Mouse (Mus musculus) ES-Bruce4 (cell line): ENCODE measurements at regions not wholly inside any gene's neighbourhood (a gene's known extent, or its start where the extent isn't known, plus 50 kb on each side); places are given as distances from the start of the nearest gene placed in this dataset.

Experiments used
- H3K27ac ChIP-seq: 2 replicates; pipeline ENCODE4 v1.5.1; 2012; ENCODE audit warnings: low read length, inconsistent platforms; ENCODE audit not compliant: insufficient read depth
- H3K27me3 ChIP-seq: 2 replicates; pipeline ENCODE4 v1.6.1; 2012; ENCODE audit warnings: mild to moderate bottlenecking, low read length, inconsistent platforms; ENCODE audit not compliant: control insufficient read depth, poor library complexity, insufficient read depth, severe bottlenecking
- H3K36me3 ChIP-seq: 2 replicates; pipeline ENCODE4 v1.6.1; 2012; ENCODE audit warnings: inconsistent platforms, mild to moderate bottlenecking, low read length, moderate library complexity; ENCODE audit not compliant: control insufficient read depth, poor library complexity, insufficient read depth, severe bottlenecking
- H3K4me1 ChIP-seq: one replicate; pipeline ENCODE4 v1.8.1; 2011; ENCODE audit warnings: low read length; ENCODE audit not compliant: control insufficient read depth, insufficient read depth
- H3K4me3 ChIP-seq: 2 replicates; pipeline ENCODE4 v1.5.1; 2011; ENCODE audit warnings: low read depth, mild to moderate bottlenecking, low read length
- H3K9ac ChIP-seq: 2 replicates; pipeline ENCODE4 v1.6.1; 2012; ENCODE audit warnings: low read depth, mild to moderate bottlenecking, inconsistent platforms; ENCODE audit not compliant: poor library complexity, severe bottlenecking
- H3K9me3 ChIP-seq: replicated peaks from 2 replicates; pipeline ENCODE4 v1.6.1; 2012; ENCODE audit warnings: mild to moderate bottlenecking, low read length, inconsistent platforms; ENCODE audit not compliant: control insufficient read depth, poor library complexity, insufficient read depth, severe bottlenecking
- CTCF ChIP-seq: IDR thresholded peaks from one replicate; pipeline ENCODE4 v1.8.1; 2011; ENCODE audit warnings: low read depth, low read length
- EP300 ChIP-seq: IDR thresholded peaks from 2 replicates; pipeline ENCODE4 v1.6.1; 2011; ENCODE audit warnings: low read depth, low read length; ENCODE audit not compliant: insufficient read depth
- POLR2A ChIP-seq: IDR thresholded peaks from one replicate; pipeline ENCODE4 v1.8.1; 2011; ENCODE audit warnings: low read length; ENCODE audit not compliant: insufficient read depth

GRCm38 (mm10) chr10:19278189-19278842 lies 78.0 kb upstream of the Olig3 start:
- TF ChIP-seq POLR2A (no peak), EP300 (no peak), CTCF (no peak)

GRCm38 (mm10) chr10:19277103-19277827 lies 79.1 kb upstream of the Olig3 start:
- Histone ChIP-seq H3K4me1 (no peaks in the 10 kb centered on the region), H3K9ac (no peak overlapping the region), H3K36me3 (no peaks in the 10 kb centered on the region), H3K9me3 (no peaks in the 10 kb centered on the region), H3K27ac (no peak overlapping the region), H3K27me3 (no peaks in the 10 kb centered on the region), H3K4me3 (no peak overlapping the region)
- no peak for TF ChIP-seq CTCF
- TF ChIP-seq EP300, result no peak

More at GRCm38 (mm10) chr10:19278189-19278842, 78.0 kb upstream of the Olig3 start:
- H3K9ac ChIP-seq, result no peak overlapping the region
- no peaks in the 10 kb centered on the region for H3K27me3 ChIP-seq
- H3K9me3 ChIP-seq, result no peaks in the 10 kb centered on the region
- no peak overlapping the region for H3K27ac ChIP-seq
- H3K4me1 ChIP-seq, result no peaks in the 10 kb centered on the region
- no peaks in the 10 kb centered on the region for H3K36me3 ChIP-seq
- no peak overlapping the region for H3K4me3 ChIP-seq

GRCm38 (mm10) chr10:19274985-19275384 lies 81.3 kb upstream of the Olig3 start:
- H3K9ac ChIP-seq, result no peak overlapping the region
- no peaks in the 10 kb centered on the region for H3K9me3 ChIP-seq
- no peaks in the 10 kb centered on the region for H3K4me1 ChIP-seq
- no peaks in the 10 kb centered on the region for H3K27me3 ChIP-seq
- TF ChIP-seq EP300 (no peak), CTCF (no peak), POLR2A (no peak)
- H3K27ac ChIP-seq, result no peak overlapping the region
- no peak overlapping the region for H3K4me3 ChIP-seq
- no peaks in the 10 kb centered on the region for H3K36me3 ChIP-seq

GRCm38 (mm10) chr10:19269418-19269817 lies 86.9 kb upstream of the Olig3 start:
- Histone ChIP-seq H3K27me3 (no peaks in the 10 kb centered on the region), H3K9me3 (no peaks in the 10 kb centered on the region), H3K27ac (no peak overlapping the region), H3K4me1 (no peaks in the 10 kb centered on the region), H3K9ac (no peak overlapping the region), H3K36me3 (no peaks in the 10 kb centered on the region), H3K4me3 (no peak overlapping the region)
- TF ChIP-seq EP300, result no peak
- TF ChIP-seq CTCF, result no peak
- TF ChIP-seq POLR2A, result no peak

GRCm38 (mm10) chr10:19268051-19268450 lies 88.3 kb upstream of the Olig3 start:
- Histone ChIP-seq H3K4me3 (no peak overlapping the region), H3K9me3 (no peaks in the 10 kb centered on the region), H3K27ac (no peak overlapping the region), H3K9ac (no peak overlapping the region), H3K27me3 (no peaks in the 10 kb centered on the region), H3K36me3 (no peaks in the 10 kb centered on the region), H3K4me1 (no peaks in the 10 kb centered on the region)
- no peak for TF ChIP-seq EP300
- TF ChIP-seq POLR2A, result no peak
- no peak for TF ChIP-seq CTCF

- Histone ChIP-seq H3K9ac (no peak overlapping the region), H3K4me3 (no peak overlapping the region), H3K4me1 (no peaks in the 10 kb centered on the region), H3K27me3 (no peaks in the 10 kb centered on the region), H3K9me3 (no peaks in the 10 kb centered on the region), H3K36me3 (no peaks in the 10 kb centered on the region), H3K27ac (no peak overlapping the region)
- TF ChIP-seq POLR2A (no peak), CTCF (peak; percentile 46), EP300 (no peak)
Observed at GRCm38 (mm10) chr10:19240102-19240759, 116.1 kb upstream of the Olig3 start.
